ENCODE assay signal across 8 mouse cellular contexts in the genomic region with DNA sequence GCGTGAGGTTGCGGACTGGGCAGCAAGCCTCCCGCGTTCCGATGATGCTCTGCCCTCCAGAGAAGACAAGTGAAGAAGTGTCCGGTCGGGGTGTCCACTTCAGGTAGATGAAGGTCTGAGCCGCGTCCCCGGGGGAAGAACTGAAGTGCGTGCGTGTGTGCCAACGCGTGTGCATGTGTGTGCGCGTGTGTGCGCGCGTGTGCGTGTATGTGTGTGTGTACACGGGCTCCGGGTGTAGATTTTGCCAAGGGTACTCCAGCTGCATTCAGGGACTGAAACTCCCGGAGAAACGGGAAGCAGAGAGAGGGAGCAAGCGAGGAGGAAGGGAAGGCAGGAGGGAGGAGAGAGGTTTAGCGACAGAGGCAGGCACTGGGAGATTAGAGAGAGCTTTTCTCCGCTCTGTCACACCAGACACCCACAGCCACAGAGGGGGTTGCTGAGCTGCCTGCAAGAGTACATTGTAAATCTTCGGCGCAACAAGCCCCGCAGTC. TPM values are rescaled to one million over a fixed set of nuclear protein-coding genes. Genes with fewer than 3 reads are reported as not detected.
DNase-seq lines count a peak whose midpoint lies in the region; ATAC-seq and TF ChIP-seq lines count a peak whose summit lies in the region.

Gene Trhde, minus strand, starts transcription at position 147 of the 491 bp plus-strand sequence.

- H3K36me3 ChIP-seq in testis, adult 2 months (ENCODE audit: control insufficient read depth, insufficient read depth, low read length): no peaks in the 10 kb centered on the region
- H3K36me3 ChIP-seq in forebrain, embryonic 16.5 days (ENCODE audit: control insufficient read depth, insufficient read depth): no peaks in the 10 kb centered on the region
- no peaks in the 10 kb centered on the region for H3K36me3 ChIP-seq in midbrain, embryonic 10.5 days
- H3K36me3 ChIP-seq in stomach, postnatal 0 days (ENCODE audit: control insufficient read depth, insufficient read depth, low read length): no peaks in the 10 kb centered on the region

- no peak for DNase-seq in testis, postnatal 14 days (ENCODE audit: low spot score)
- DNase-seq in layer of hippocampus, postnatal 10 days (ENCODE audit: low spot score in 2 of 2): peak; percentile 19 to 45
- DNase-seq in midbrain, embryonic 10.5 days (ENCODE audit: low spot score): peak; percentile 52
- DNase-seq in stomach, postnatal 0 days (ENCODE audit: low spot score): no peak
- no peak for DNase-seq in testis, postnatal 10 days (ENCODE audit: low spot score)
- no peak for DNase-seq in adrenal gland, postnatal 10 days

- H3K4me1 ChIP-seq in testis, adult 2 months (ENCODE audit: control insufficient read depth, insufficient read depth, low read length): peaks cover 18% of the 10 kb centered on the region
- peaks cover 16% of the 10 kb centered on the region for H3K4me1 ChIP-seq in forebrain, embryonic 16.5 days (replicated peaks; ENCODE audit: control insufficient read depth, insufficient read depth, low read length)
- peaks cover 28% of the 10 kb centered on the region for H3K4me1 ChIP-seq in midbrain, embryonic 10.5 days
- no peaks in the 10 kb centered on the region for H3K4me1 ChIP-seq in stomach, postnatal 0 days (replicated peaks; ENCODE audit: control insufficient read depth, insufficient read depth)

- H3K4me2 ChIP-seq in forebrain, embryonic 16.5 days (ENCODE audit: low read length): peak within 1 kb of the TSS; percentile 97
- peak within 1 kb of the TSS; percentile 79 for H3K4me2 ChIP-seq in stomach, postnatal 0 days (replicated peaks; ENCODE audit: low read depth)

- no peak for TF ChIP-seq EP300 in stomach, postnatal 0 days (optimal IDR thresholded peaks at IDR 0.05)

- H3K4me3 ChIP-seq in testis, adult 2 months (ENCODE audit: control insufficient read depth, low read depth, low read length): peak within 1 kb of the TSS; percentile 12
- peak within 1 kb of the TSS; percentile 73 for H3K4me3 ChIP-seq in forebrain, embryonic 16.5 days (replicated peaks; ENCODE audit: low read length)
- peak within 1 kb of the TSS; percentile 70 for H3K4me3 ChIP-seq in midbrain, embryonic 10.5 days
- peak within 1 kb of the TSS; percentile 51 for H3K4me3 ChIP-seq in stomach, postnatal 0 days (ENCODE audit: low read depth, low read length)

- peak; percentile 39 for ATAC-seq in forebrain, embryonic 16.5 days
- ATAC-seq in stomach, postnatal 0 days (ENCODE audit: low FRiP score, low TSS enrichment): no peak

- no peak for TF ChIP-seq POLR2A in testis, adult 2 months (IDR thresholded peaks at IDR 0.05; ENCODE audit: control insufficient read depth, low read depth, low read length)

- 1% methylated on average over 30 of the region's 30 CpGs for WGBS in forebrain, embryonic 16.5 days
- under 1% methylated on average over 30 of the region's 30 CpGs for WGBS in midbrain, embryonic 10.5 days
- WGBS in stomach, postnatal 0 days: 3% methylated on average over 30 of the region's 30 CpGs

- H3K27ac ChIP-seq in testis, adult 2 months (ENCODE audit: control insufficient read depth, insufficient read depth, low read depth, low read length): no peak within 1 kb of the TSS
- H3K27ac ChIP-seq in forebrain, embryonic 16.5 days (ENCODE audit: low read length): peak within 1 kb of the TSS; percentile 18; the same call in 1 of the 2 replicates
- H3K27ac ChIP-seq in midbrain, embryonic 10.5 days (replicated peaks): peak within 1 kb of the TSS; percentile 34; the same call in 1 of the 2 replicates
- no peak within 1 kb of the TSS for H3K27ac ChIP-seq in stomach, postnatal 0 days (replicated peaks)

- no peaks in the 10 kb centered on the region for H3K9me3 ChIP-seq in forebrain, embryonic 16.5 days (ENCODE audit: control insufficient read depth, low read length)
- H3K9me3 ChIP-seq in midbrain, embryonic 10.5 days (replicated peaks): no peaks in the 10 kb centered on the region
- no peaks in the 10 kb centered on the region for H3K9me3 ChIP-seq in stomach, postnatal 0 days (ENCODE audit: control insufficient read depth, low read length)

- 0 out of 2 replicates have a peak, but pooled peaks cover 3% of the 10 kb centered on the region for H3K27me3 ChIP-seq in testis, adult 2 months (ENCODE audit: control insufficient read depth, insufficient read depth, low read length)
- peaks cover 19% of the 10 kb centered on the region; the same call in 1 of the 2 replicates for H3K27me3 ChIP-seq in forebrain, embryonic 16.5 days (replicated peaks; ENCODE audit: control insufficient read depth, insufficient read depth, low read length)
- H3K27me3 ChIP-seq in midbrain, embryonic 10.5 days (ENCODE audit: low read depth, poor library complexity, severe bottlenecking): peaks cover 69% of the 10 kb centered on the region
- peaks cover 14% of the 10 kb centered on the region; the same call in 1 of the 2 replicates for H3K27me3 ChIP-seq in stomach, postnatal 0 days (ENCODE audit: control insufficient read depth, insufficient read depth, low read length)

- peak within 1 kb of the TSS; percentile 69 for H3K9ac ChIP-seq in forebrain, embryonic 16.5 days (replicated peaks; ENCODE audit: low read depth, low read length)
- no peak within 1 kb of the TSS; the same call in 1 of the 2 replicates for H3K9ac ChIP-seq in stomach, postnatal 0 days (ENCODE audit: low read length)

- no peak for TF ChIP-seq CTCF in testis, adult 2 months (IDR thresholded peaks at IDR 0.05; ENCODE audit: control insufficient read depth, insufficient read depth, insufficient replicate concordance, low read depth, low read length)
- TF ChIP-seq CTCF in stomach, postnatal 0 days (IDR thresholded peaks at IDR 0.05; ENCODE audit: low read depth): no peak

RNA-seq across cellular contexts. Expression of gene Trhde, which starts in this region (rescaled TPM):
- 0.54 TPM in 2 replicates for polyA plus RNA-seq in testis, adult 2 months (2012; rRNA removed)
- 2.0 and 4.4 TPM in 2 replicates for polyA plus RNA-seq in forebrain, embryonic 16.5 days (2015; fragmentation: Nextera tagmentation; extraction: Ambion mirVana)
- 10 to 100 TPM; 31.2 to 32.1 TPM for total RNA-seq in layer of hippocampus, postnatal 10 days (2021)
- 0.25 and 0.26 TPM in 2 replicates for polyA plus RNA-seq in midbrain, embryonic 10.5 days (2016; fragmentation: Nextera tagmentation; extraction: Ambion mirVana)
- polyA plus RNA-seq in stomach, postnatal 0 days (2015; fragmentation: Nextera tagmentation; extraction: Ambion mirVana): 0.08 and 0.15 TPM in 2 replicates
- total RNA-seq in adrenal gland, postnatal 10 days (2021): under 1 TPM; 0.15 to 0.24 TPM

Comparison
In these comparisons a context has a peak if more than half of its experiments do, and no peak if none do; other contexts are left out.
1. RNA of gene Trhde (total RNA-seq): 31.2 to 32.1 TPM in layer of hippocampus, postnatal 10 days; 0.15 to 0.24 TPM in adrenal gland, postnatal 10 days; every median in the first group is over 10 times any median in the second.
2. Peak in DNase-seq, H3K4me3 ChIP-seq and H3K27ac ChIP-seq in midbrain, embryonic 10.5 days; RNA of the gene not detected or under 1 TPM.
3. H3K4me3 ChIP-seq: peak in every context shown above with its lines; median percentile 73 in forebrain, embryonic 16.5 days; 70 in midbrain, embryonic 10.5 days; 51 in stomach, postnatal 0 days; 12 in testis, adult 2 months.
4. DNase-seq: peak in layer of hippocampus, postnatal 10 days (2 of 2); none in testis, postnatal 14 days (single experiment), stomach, postnatal 0 days (single experiment), testis, postnatal 10 days (single experiment) and adrenal gland, postnatal 10 days (single experiment).